Mouse (Mus musculus) forebrain, postnatal 0 days (tissue): ENCODE measurements at regions not wholly inside any gene's neighbourhood (a gene's known extent, or its start where the extent isn't known, plus 50 kb on each side); places are given as distances from the start of the nearest gene placed in this dataset.
A peak's percentile ranks its signal among the peaks of the same experiment; 100 is the strongest.

Source experiments
- ATAC-seq: fragments of 200-750 bp; cut with Nextera tagmentation; 2 replicates; pipeline ENCODE4 v1.8.0; 2017; ENCODE audit warnings: mild to moderate bottlenecking, moderate library complexity
- DNase-seq: peaks from one replicate; pipeline ENCODE4 v3.0.0-alpha.2; 2015
- H3K27ac ChIP-seq: fragments of 300-500 bp; sonication (generic); 2 replicates; pipeline ENCODE4 v1.5.1; 2014; ENCODE audit warnings: low read depth, mild to moderate bottlenecking, antibody characterized with exemption, low read length, moderate library complexity, mixed read lengths
- H3K27me3 ChIP-seq: fragments of 300-500 bp; sonication (generic); 2 replicates; pipeline ENCODE4 v1.6.1; 2014; ENCODE audit warnings: mild to moderate bottlenecking, low read length, mixed read lengths; ENCODE audit not compliant: insufficient read depth
- H3K36me3 ChIP-seq: fragments of 300-500 bp; sonication (generic); 2 replicates; pipeline ENCODE4 v1.6.1; 2014; ENCODE audit warnings: mild to moderate bottlenecking, moderate library complexity; ENCODE audit not compliant: insufficient read depth
- H3K4me1 ChIP-seq: fragments of 300-500 bp; sonication (generic); 2 replicates; pipeline ENCODE4 v1.6.1; 2014; ENCODE audit warnings: antibody characterized with exemption; ENCODE audit not compliant: insufficient read depth
- H3K4me2 ChIP-seq: fragments of 300-500 bp; sonication (generic); 2 replicates; pipeline ENCODE4 v1.6.1; 2014; ENCODE audit warnings: low read depth, mild to moderate bottlenecking, moderate library complexity
- H3K4me3 ChIP-seq: fragments of 300-500 bp; sonication (generic); 2 replicates; pipeline ENCODE4 v1.5.1; 2014; ENCODE audit warnings: low read depth, low read length, mixed read lengths
- H3K9ac ChIP-seq: fragments of 300-500 bp; sonication (generic); 2 replicates; pipeline ENCODE4 v1.6.1; 2014; ENCODE audit warnings: mild to moderate bottlenecking
- H3K9me3 ChIP-seq: fragments of 300-500 bp; sonication (generic); 2 replicates; pipeline ENCODE4 v1.6.1; 2016; ENCODE audit warnings: low read length
- CTCF ChIP-seq: sonication (generic); IDR thresholded peaks from 2 replicates; pipeline ENCODE4 v1.5.1; 2016; ENCODE audit warnings: antibody characterized with exemption, control low read depth, low read depth
- WGBS: fragments of 180-500 bp; shearing (Covaris S2); extraction: QIAGEN DNeasy Blood & Tissue Kit; methylation state at CpG from one replicate; pipeline ENCODE4 v1.1.7; 2014; 5-methylcytosine and 5-hydroxymethylcytosine counted together

DNA sequence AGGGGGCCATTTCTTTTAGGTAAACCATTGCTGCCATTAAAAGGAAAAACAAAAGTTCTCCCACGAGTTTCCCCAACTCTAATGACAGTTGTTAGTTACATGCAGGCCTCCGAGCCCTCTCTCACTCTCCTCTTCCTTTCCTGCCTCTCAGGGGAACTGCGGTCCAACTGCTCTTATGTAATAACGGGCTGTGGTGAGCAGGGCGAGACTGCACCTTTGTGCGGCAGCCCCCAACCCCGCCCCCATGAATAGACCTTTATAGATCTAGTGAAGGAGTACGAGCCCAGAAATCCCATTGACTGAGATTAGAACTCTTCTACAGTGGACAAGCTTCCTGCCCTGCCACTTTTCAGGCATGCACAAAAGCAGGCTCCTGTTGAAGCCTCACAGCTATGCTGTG is 81.8 kb upstream of the Pcgf5 start:
- no peak for TF ChIP-seq CTCF
- no peaks in the 10 kb centered on the region for H3K27me3 ChIP-seq
- no peak overlapping the region for H3K9ac ChIP-seq
- no peak overlapping the region for H3K4me3 ChIP-seq
- no peak overlapping the region for H3K4me2 ChIP-seq
- WGBS, result 40% methylated on average over 8 of the region's 8 CpGs
- H3K9me3 ChIP-seq, result no peaks in the 10 kb centered on the region
- ATAC-seq (no peak), DNase-seq (no peak)
- no peaks in the 10 kb centered on the region for H3K4me1 ChIP-seq
- no peak overlapping the region for H3K27ac ChIP-seq
- no peaks in the 10 kb centered on the region for H3K36me3 ChIP-seq

DNA sequence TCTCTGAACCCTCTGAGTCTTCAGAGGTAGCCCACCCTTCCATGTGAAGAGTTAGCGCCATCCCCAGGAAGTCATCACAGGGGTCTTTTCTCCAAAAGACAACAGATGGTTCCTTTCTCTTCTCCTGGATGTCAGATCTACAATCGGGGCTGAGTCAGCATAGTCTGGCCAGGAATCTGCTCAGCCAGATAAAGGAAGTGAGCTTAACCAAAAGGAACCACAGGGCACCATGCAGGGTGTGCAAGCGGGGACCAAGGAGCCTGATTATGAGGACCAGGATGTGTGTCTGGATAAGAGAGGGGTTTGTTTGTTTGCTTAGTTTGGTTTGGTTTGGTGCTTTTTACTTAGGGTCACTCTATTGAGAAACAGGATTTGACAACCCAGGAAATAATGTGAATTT is 74.6 kb upstream of the Pcgf5 start:
- Histone ChIP-seq H3K36me3 (no peaks in the 10 kb centered on the region), H3K9me3 (no peaks in the 10 kb centered on the region), H3K27me3 (no peaks in the 10 kb centered on the region), H3K27ac (no peak overlapping the region), H3K4me2 (no peak overlapping the region), H3K4me3 (no peak overlapping the region), H3K9ac (no peak overlapping the region), H3K4me1 (no peaks in the 10 kb centered on the region)
- DNase-seq, result no peak
- no peak for ATAC-seq
- WGBS, result 52% methylated on average over 3 of the region's 3 CpGs
- TF ChIP-seq CTCF, result no peak

DNA sequence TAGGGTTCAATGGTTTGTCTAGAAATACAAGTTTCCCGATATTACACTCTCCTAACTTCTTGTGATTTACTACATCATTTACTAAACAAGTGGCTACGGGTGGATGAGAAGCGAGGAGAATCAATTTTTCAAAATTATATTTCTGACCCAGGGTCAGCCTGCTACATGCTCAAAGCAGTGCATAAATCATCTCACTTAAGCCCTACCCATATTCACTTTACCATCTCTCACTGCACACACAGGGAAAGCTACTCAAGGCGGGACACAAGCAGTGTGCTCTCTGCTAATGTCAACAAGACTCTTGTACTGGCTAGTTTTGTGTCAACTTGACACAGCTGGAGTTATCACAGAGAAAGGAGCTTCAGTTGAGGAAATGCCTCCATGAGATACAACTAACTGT is 62.6 kb upstream of the Pcgf5 start:
- no peak for DNase-seq
- H3K4me3 ChIP-seq, result no peak overlapping the region
- H3K9me3 ChIP-seq, result no peaks in the 10 kb centered on the region
- no peak for TF ChIP-seq CTCF
- 93% methylated on average over 4 of the region's 4 CpGs for WGBS
- no peaks in the 10 kb centered on the region for H3K36me3 ChIP-seq
- H3K4me1 ChIP-seq, result no peaks in the 10 kb centered on the region
- no peaks in the 10 kb centered on the region for H3K27me3 ChIP-seq
- H3K9ac ChIP-seq, result no peak overlapping the region
- no peak overlapping the region for H3K4me2 ChIP-seq
- ATAC-seq, result no peak
- H3K27ac ChIP-seq, result no peak overlapping the region

- ATAC-seq (no peak), DNase-seq (no peak)
- no peak overlapping the region for H3K27ac ChIP-seq
- H3K4me3 ChIP-seq, result no peak overlapping the region
- no peaks in the 10 kb centered on the region for H3K27me3 ChIP-seq
- H3K36me3 ChIP-seq, result no peaks in the 10 kb centered on the region
- H3K4me1 ChIP-seq, result peaks cover 5% of the 10 kb centered on the region
- 69% methylated on average over 4 of the region's 4 CpGs for WGBS
- H3K9ac ChIP-seq, result no peak overlapping the region
- H3K4me2 ChIP-seq, result no peak overlapping the region
- no peak for TF ChIP-seq CTCF
- no peaks in the 10 kb centered on the region for H3K9me3 ChIP-seq
Measured at GRCm38 (mm10) chr19:36290778-36291177, 57.3 kb upstream of the Pcgf5 start.

DNA sequence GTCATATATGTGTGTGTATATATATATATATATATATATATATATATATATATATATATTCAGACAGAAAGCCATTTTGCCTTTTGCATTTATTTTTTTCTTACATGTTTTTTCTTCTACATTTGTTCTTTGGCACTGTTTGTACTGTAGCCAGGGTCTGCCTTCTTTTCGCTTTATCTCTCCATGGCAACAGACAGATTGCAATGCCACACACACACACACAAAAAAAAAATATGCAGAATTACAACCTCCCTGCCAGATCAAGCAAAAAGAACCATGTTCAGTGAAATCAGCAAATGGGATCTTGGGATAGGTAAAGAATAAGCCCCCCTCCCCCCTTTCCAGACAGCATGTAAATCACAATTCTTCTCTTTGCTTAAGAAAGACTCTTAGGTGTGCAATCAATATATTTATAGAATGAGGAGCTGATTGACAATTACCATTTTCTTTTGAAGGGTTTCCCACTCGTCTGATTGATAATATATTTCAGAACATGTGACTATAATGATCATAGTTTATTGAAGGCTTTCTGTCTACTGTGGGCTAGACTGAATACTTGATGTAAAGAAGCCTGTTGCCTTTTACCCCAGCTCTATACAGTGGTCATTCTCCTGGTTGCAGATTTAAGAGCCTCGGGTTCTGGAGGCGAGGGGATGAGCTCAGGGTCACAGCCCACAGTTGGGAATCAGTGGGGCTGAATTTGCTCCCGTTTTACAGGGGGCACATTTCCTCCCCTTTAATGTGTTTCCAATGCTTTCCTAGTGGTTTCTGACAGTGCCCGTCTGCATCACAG is 54.7 kb upstream of the Pcgf5 start:
- H3K9ac ChIP-seq, result no peak overlapping the region
- H3K4me2 ChIP-seq, result no peak overlapping the region
- H3K4me1 ChIP-seq, result peaks cover 5% of the 10 kb centered on the region
- ATAC-seq (peak; percentile 90), DNase-seq (peak; percentile 72)
- 0 out of 2 replicates have a peak overlapping the region, but pooled peaks have one; percentile 3 for H3K27ac ChIP-seq
- no peak for TF ChIP-seq CTCF
- WGBS, result 54% methylated on average over 6 of the region's 6 CpGs
- H3K27me3 ChIP-seq, result no peaks in the 10 kb centered on the region
- H3K36me3 ChIP-seq, result no peaks in the 10 kb centered on the region
- no peak overlapping the region for H3K4me3 ChIP-seq
- H3K9me3 ChIP-seq, result no peaks in the 10 kb centered on the region
